Mouse (Mus musculus): ENCODE measurements around the gene Klhl11.

DNA sequence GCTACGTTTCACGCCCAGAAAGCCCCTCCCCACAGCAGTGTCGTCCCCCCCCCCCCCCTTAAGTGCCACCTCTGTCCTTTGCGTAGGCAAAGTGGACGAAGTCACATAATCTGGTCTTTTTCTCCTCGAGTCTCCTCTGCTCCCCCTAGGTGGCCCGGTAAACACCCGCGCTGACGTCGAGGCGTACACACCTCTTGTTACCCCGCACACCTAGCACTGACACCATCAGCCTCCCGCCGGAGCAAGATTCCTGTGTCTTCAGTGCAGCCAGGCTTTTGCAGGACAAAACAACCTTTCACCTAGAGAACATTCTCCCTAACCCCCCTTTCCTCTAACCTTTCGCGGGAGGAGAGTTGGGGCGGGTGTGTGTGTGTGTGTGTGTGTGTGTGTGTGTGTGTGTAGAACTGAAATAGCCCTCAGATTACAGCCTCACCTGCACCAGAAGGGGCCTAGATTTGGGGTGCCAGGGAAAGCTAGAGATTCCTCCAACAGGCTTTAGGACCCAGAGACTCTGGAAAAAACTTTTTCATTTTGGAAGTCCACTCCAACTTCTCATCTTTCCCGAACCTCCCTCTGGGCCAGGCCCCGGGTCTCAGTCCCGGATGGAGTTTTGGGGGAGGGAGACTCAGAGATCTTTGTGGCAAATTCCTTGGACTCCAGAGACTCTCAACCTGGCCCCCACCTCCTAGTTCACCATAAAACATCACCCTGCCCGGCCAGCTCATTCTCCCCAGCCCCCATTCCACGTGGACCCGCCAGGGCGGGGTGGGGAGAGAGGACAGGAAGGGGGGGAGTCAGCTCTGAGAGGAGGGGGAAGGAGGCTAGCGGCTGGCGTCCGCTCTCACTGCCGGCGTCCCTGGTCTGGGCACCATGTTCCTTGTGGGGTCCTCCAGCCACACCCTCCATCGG is 57.4 kb downstream of the Klhl11 start, which contains the start of gene Fkbp10:
- no peak for TF ChIP-seq POLR2A (IDR thresholded peaks at IDR 0.05; ENCODE audit: low read depth, low read length)
- TF ChIP-seq CTCF (IDR thresholded peaks at IDR 0.05; ENCODE audit: extremely low read depth, insufficient read length, insufficient replicate concordance, low read depth, low read length), result no peak
